Mouse (Mus musculus) spleen, adult 2 months (tissue): ENCODE measurements around the gene Cchcr1.

Experiments
- CTCF ChIP-seq: fragments of 200-500 bp; IDR thresholded peaks from 2 replicates; pipeline ENCODE4 v1.5.1; 2011; ENCODE audit warnings: mild to moderate bottlenecking, inconsistent platforms; ENCODE audit not compliant: insufficient read depth, insufficient read length, insufficient replicate concordance; ENCODE audit errors: extremely low read depth
- POLR2A ChIP-seq: fragments of 200-500 bp; IDR thresholded peaks from 2 replicates; pipeline ENCODE4 v1.6.1; 2011; ENCODE audit warnings: low read depth, low read length, inconsistent platforms

GRCm38 (mm10) chr17:35512916-35513626 is 3.8 kb upstream of the Cchcr1 start:
- TF ChIP-seq CTCF (no peak), POLR2A (no peak)
